Mouse (Mus musculus) small intestine, adult 2 months (tissue): ENCODE data around the gene Susd6.

Experiments
- CTCF ChIP-seq: fragments of 200-500 bp; IDR thresholded peaks from 2 replicates; pipeline ENCODE4 v1.5.1; 2012; ENCODE audit warnings: low read depth, mild to moderate bottlenecking, control low read depth, inconsistent platforms, low read length, moderate library complexity, mixed read lengths; ENCODE audit not compliant: insufficient replicate concordance, insufficient read length; ENCODE audit errors: extremely low read depth
- POLR2A ChIP-seq: fragments of 200-500 bp; IDR thresholded peaks from 2 replicates; pipeline ENCODE4 v1.6.1; 2012; ENCODE audit warnings: low read depth, mild to moderate bottlenecking, control low read depth, inconsistent platforms, low read length, moderate library complexity

GRCm38 (mm10) chr12:80879267-80879666 is 89.0 kb downstream of the Susd6 start:
- TF ChIP-seq CTCF (no peak), POLR2A (no peak)
